Mouse (Mus musculus): ENCODE measurements around the gene Zfp941.

- TF ChIP-seq CTCF (conservative IDR thresholded peaks at IDR 0.05 in 1 of 2, IDR thresholded peaks at IDR 0.05 in 1 of 2; ENCODE audit: low read depth in 2 of 2, low read length in 2 of 2), result no peak
- TF ChIP-seq ZNF384 (IDR thresholded peaks at IDR 0.05; ENCODE audit: low read depth, low read length), result no peak
- TF ChIP-seq POLR2A (IDR thresholded peaks at IDR 0.05; ENCODE audit: low read depth, low read length), result no peak
- TF ChIP-seq EP300 (IDR thresholded peaks at IDR 0.05; ENCODE audit: low read length), result no peak
- no peak for TF ChIP-seq TCF12 (IDR thresholded peaks at IDR 0.05; ENCODE audit: low read depth, low read length)
- TF ChIP-seq MYC (IDR thresholded peaks at IDR 0.05; ENCODE audit: low read depth, low read length), result no peak
- no peak for TF ChIP-seq ZKSCAN1 (IDR thresholded peaks at IDR 0.05; ENCODE audit: borderline replicate concordance, low read depth, low read length)
- no peak for TF ChIP-seq MXI1 (IDR thresholded peaks at IDR 0.05; ENCODE audit: low read depth, low read length)
- TF ChIP-seq UBTF (IDR thresholded peaks at IDR 0.05; ENCODE audit: low read depth, low read length), result no peak
Observed at GRCm38 (mm10) chr7:140811714-140812113, 10.3 kb downstream of the Zfp941 start.

Data from CH12.LX (cell line).